Mouse (Mus musculus): Measurements from ENCODE around the gene Arl6ip4. TPM values are rescaled to one million over a fixed set of nuclear protein-coding genes. Genes with fewer than 3 reads are reported as not detected.

Gene Arl6ip4
- polyA plus RNA-seq (2012; ENCODE audit: insufficient read depth, low replicate concordance), result 141 and 205 TPM in 2 replicates

DNA sequence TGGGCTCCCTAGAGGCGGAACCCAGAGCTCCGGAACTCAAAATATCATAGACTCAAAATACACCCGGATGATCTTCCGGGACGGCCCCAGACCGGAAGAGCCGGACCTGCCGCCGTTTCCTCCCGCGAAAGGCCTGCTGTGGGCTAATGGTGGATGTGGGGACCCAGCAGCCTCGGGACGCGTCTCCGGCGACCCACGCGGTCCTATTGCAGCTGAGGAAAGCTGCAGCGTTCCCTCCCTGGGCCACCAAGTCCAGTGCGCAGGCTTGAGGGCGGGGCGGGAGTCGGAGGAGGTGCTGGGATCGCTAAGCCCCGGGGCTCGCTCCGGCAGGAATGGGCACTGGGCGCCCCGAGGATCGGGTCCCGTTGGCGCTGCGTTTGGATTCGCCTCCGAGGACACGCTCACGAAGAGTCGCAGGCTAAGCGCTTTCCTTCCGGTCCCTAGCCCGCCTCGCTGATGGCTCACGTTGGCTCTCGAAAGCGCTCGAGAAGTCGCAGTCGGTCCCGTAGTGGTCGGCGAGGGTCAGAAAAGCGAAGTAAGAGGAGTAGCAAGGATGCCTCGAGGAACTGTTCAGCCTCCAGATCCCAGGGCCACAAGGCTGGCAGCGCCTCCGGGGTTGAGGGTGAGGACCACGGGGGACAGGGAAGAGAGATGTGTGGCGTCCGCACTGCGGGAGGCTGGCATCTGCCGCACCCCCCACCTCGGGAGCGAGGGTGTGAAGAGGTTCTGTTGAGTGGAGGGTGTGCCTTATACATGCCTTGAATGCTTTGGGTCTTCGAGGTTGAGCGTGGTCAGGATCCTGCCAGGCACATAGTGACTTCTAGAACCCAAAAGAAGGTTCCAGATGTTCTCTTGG lies at the start of gene Arl6ip4:
Arl6ip4 (plus strand) TSS at position 100 of the 856 bp plus-strand sequence.
- TF ChIP-seq GATA1 (IDR thresholded peaks at IDR 0.05; ENCODE audit: borderline replicate concordance, low read length), result no peak
- peak; percentile 37; the same call in 1 of the 2 replicates for TF ChIP-seq FLI1 (IDR thresholded peaks at IDR 0.05; ENCODE audit: low read length)
- H3K27me3 ChIP-seq (replicated peaks), result no peaks in the 10 kb centered on the region
- H3K4me3 ChIP-seq (replicated peaks), result peak within 1 kb of the TSS; percentile 93
- H3K4me1 ChIP-seq, result peaks cover 71% of the 10 kb centered on the region
- peaks cover 62% of the 10 kb centered on the region for H3K36me3 ChIP-seq (replicated peaks; ENCODE audit: low read length)
- H3K9me3 ChIP-seq, result no peaks in the 10 kb centered on the region

DNA sequence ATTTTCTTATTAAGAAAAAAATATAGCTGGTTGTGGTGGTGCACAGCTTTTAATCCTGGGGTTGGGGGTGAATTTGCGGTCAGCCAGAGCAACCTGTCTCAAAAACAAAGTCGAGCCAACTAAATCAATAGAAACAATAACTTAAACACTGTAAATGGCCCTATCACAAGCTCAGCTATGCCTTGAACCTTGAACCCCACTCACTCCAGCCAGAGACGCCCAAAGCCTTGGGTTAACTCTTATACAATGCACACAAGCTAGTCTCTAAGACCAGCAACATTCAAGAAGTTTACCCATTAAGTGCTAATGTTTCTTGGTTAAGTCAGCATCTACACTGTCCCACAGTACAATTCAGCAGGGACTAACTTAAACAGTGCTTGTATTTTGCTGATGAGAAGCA lies 46.2 kb upstream of the Arl6ip4 start:
- Histone ChIP-seq H3K27me3 (replicated peaks) (no peaks in the 10 kb centered on the region), H3K36me3 (replicated peaks; ENCODE audit: low read length) (peaks cover 48% of the 10 kb centered on the region), H3K4me1 (peaks cover 50% of the 10 kb centered on the region), H3K4me3 (replicated peaks) (no peak overlapping the region), H3K9me3 (no peaks in the 10 kb centered on the region)
- TF ChIP-seq FLI1 (IDR thresholded peaks at IDR 0.05; ENCODE audit: low read length) (no peak), GATA1 (IDR thresholded peaks at IDR 0.05; ENCODE audit: borderline replicate concordance, low read length) (no peak)

DNA sequence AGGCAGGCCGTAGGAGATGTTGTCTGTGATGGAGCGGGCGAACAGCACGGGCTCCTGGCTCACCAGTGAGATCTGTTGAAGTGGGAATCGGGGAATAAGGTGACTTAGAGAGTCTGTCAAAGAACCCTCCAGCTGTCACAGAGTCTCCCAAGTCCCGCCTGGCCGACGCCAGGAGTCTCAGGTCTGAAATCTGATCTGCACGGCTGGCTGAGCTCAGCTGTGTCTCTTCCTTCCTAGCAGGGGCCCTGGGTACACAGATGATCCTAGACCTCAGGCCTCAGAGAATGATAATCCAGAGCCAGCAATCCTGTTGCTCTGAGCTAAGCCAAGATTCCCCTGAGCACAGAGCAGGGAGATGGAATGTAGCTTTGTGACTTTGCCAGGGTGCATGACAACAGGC lies 42.2 kb upstream of the Arl6ip4 start:
- Histone ChIP-seq H3K4me1 (peaks cover 84% of the 10 kb centered on the region), H3K4me3 (replicated peaks) (peak overlapping the region; percentile 46), H3K9me3 (no peaks in the 10 kb centered on the region), H3K36me3 (replicated peaks; ENCODE audit: low read length) (peaks cover 52% of the 10 kb centered on the region), H3K27me3 (replicated peaks) (no peaks in the 10 kb centered on the region)
- TF ChIP-seq GATA1 (IDR thresholded peaks at IDR 0.05; ENCODE audit: borderline replicate concordance, low read length), result no peak
- no peak for TF ChIP-seq FLI1 (IDR thresholded peaks at IDR 0.05; ENCODE audit: low read length)

DNA sequence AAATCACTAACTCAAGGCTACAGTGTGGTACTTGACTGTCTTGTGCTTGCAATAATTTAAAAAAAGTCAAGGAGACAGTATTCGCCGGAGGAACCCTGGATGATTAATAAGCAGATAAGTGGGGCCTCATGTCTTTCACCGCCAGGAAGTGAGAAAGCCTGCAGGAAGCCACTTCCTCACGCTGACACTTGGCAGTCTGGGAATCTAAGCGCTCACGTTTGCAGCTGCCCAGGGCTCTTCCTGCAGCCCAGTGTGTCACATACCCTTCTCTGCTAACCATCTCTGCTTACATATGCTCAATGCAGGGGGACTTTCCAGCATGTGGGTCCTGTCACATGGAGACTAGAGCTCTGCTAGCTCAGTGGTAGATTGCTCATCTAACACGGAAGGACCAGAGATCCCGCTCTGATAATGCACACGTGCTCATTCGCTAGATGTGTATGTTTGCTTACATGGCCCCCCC lies 41.0 kb upstream of the Arl6ip4 start:
- Histone ChIP-seq H3K4me3 (replicated peaks) (peak overlapping the region; percentile 82), H3K4me1 (peaks cover 96% of the 10 kb centered on the region), H3K27me3 (replicated peaks) (no peaks in the 10 kb centered on the region), H3K36me3 (replicated peaks; ENCODE audit: low read length) (peaks cover 55% of the 10 kb centered on the region), H3K9me3 (no peaks in the 10 kb centered on the region)
- TF ChIP-seq GATA1 (IDR thresholded peaks at IDR 0.05; ENCODE audit: borderline replicate concordance, low read length) (no peak), FLI1 (IDR thresholded peaks at IDR 0.05; ENCODE audit: low read length) (no peak)

DNA sequence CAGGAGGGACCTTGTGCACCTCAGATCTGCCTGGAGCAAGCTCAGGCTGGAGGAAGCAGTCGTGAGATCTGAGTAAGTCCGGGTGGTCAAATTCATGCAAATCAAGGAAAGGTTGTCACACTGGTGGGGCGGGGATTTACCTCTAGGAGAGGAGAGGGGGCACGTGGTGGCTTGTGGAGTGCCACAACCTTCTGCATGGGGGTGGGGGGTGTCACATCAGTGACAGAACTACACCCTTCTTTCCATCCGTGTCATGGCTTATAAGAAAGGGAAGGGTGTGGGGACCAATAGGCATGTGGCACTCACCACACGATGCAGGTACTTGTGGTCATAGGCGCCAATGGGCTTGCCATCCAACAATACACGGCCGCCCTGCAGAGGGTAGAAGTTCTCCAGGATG lies 40.2 kb upstream of the Arl6ip4 start:
- TF ChIP-seq FLI1 (IDR thresholded peaks at IDR 0.05; ENCODE audit: low read length) (no peak), GATA1 (IDR thresholded peaks at IDR 0.05; ENCODE audit: borderline replicate concordance, low read length) (no peak)
- Histone ChIP-seq H3K4me3 (replicated peaks) (peak overlapping the region; percentile 65), H3K4me1 (peaks cover 97% of the 10 kb centered on the region), H3K27me3 (replicated peaks) (no peaks in the 10 kb centered on the region), H3K9me3 (no peaks in the 10 kb centered on the region), H3K36me3 (replicated peaks; ENCODE audit: low read length) (peaks cover 53% of the 10 kb centered on the region)

DNA sequence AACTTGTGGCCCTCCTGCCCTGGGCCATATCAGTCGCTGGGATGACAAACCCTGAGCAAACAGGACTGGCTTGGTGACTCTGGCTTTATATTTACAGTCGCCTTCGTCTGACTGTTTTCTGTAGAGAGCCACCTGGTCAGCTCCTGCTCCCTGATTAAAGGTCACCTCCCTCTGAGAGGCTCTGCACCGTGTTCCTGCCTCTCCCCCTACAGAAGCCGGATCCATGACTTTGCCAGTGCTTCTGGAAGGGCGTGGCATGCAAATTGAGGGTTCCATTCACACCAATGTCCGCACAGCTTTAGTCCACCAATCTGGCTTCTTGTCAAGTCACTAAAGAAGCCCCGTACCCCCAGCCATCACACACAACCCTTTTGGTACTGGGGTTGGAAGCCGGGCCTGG lies 39.3 kb upstream of the Arl6ip4 start:
- TF ChIP-seq GATA1 (IDR thresholded peaks at IDR 0.05; ENCODE audit: borderline replicate concordance, low read length) (no peak), FLI1 (IDR thresholded peaks at IDR 0.05; ENCODE audit: low read length) (no peak)
- peaks cover 97% of the 10 kb centered on the region for H3K4me1 ChIP-seq
- no peaks in the 10 kb centered on the region for H3K9me3 ChIP-seq
- no peak overlapping the region for H3K4me3 ChIP-seq (replicated peaks)
- no peaks in the 10 kb centered on the region for H3K27me3 ChIP-seq (replicated peaks)
- peaks cover 55% of the 10 kb centered on the region for H3K36me3 ChIP-seq (replicated peaks; ENCODE audit: low read length)

DNA sequence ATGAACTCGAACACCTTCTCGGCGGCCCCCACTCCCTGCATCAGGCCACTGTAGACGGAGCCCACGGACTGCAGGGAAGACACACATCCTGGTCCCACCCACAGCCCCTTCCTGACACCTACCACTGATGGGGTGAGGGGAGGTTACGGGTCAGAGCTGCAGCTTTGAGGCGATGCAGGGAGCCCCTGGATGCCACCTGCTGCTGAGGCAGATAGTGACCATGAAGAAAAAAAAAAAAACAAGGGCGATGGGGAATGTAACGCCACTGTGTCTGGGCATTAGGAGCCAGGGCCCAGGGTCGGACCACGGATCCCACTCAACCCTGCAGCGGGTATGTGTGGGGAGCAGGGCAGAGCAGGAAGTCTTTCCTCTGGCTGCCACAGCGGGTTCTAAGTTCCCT lies 38.6 kb upstream of the Arl6ip4 start:
- no peak for TF ChIP-seq FLI1 (IDR thresholded peaks at IDR 0.05; ENCODE audit: low read length)
- no peak for TF ChIP-seq GATA1 (IDR thresholded peaks at IDR 0.05; ENCODE audit: borderline replicate concordance, low read length)
- no peak overlapping the region for H3K4me3 ChIP-seq (replicated peaks)
- peaks cover 97% of the 10 kb centered on the region for H3K4me1 ChIP-seq
- no peaks in the 10 kb centered on the region for H3K9me3 ChIP-seq
- H3K27me3 ChIP-seq (replicated peaks), result no peaks in the 10 kb centered on the region
- H3K36me3 ChIP-seq (replicated peaks; ENCODE audit: low read length), result peaks cover 53% of the 10 kb centered on the region

DNA sequence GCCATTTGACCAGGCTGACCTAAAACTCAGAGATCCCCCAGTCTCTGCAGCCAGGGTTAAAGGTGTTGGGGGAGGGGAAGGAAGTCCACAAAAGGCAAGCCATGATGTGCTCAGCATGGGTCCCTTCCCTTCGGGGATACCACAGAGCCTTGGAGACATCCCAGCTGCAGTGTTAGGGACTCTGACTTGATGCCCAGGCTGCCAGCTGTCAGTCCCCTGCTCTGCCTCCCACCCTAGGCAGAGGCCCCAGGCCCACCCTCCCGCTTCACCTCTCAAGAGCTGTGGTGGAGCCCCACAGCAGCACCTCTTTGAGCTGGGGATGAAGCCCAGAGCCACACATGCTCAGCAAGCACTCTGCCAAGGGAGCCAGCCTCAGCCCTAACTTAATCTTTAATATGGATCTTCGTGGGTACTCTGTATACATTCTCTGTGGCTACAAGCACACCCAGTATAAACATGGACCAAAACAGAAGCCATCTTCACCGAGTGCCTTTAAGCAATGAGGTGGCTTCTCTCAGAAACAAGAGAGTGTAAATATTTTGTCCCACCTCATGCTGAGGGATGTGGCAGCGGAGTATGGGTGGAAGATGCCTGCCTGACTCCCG lies 37.9 kb upstream of the Arl6ip4 start:
- Histone ChIP-seq H3K4me1 (peaks cover 100% of the 10 kb centered on the region), H3K9me3 (no peaks in the 10 kb centered on the region), H3K36me3 (replicated peaks; ENCODE audit: low read length) (peaks cover 55% of the 10 kb centered on the region), H3K27me3 (replicated peaks) (no peaks in the 10 kb centered on the region), H3K4me3 (replicated peaks) (peak overlapping the region; percentile 0)
- no peak for TF ChIP-seq GATA1 (IDR thresholded peaks at IDR 0.05; ENCODE audit: borderline replicate concordance, low read length)
- no peak for TF ChIP-seq FLI1 (IDR thresholded peaks at IDR 0.05; ENCODE audit: low read length)

DNA sequence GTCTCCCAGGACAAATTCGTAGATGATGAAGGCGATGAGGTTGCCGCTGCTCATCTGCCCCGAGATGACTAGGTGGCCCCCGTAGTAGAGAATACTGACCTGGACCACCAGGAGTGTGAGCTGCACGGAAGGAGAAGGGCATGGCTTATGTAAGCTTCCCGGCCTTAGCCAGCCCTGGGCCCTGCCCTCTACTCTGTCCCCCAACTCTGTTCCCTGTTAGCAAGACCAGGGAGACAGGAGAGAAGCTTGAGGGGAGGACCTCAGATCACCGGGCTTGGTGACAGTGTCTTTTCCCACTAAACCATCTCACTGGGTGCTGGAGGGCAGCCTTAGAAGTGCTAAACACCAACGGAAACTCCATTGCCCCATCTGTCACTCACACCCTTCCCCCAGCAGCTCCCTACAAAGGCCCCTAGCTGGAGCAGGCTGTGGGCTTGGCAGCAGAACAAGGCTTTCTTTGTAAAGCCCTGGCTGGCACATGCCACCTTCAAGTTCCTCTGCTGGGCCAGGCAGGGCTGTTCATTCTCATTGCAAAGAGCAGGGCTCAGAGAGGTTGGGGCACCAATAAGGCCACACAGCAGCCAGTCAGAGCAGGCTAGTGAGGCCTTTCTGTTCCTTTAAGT lies 37.0 kb upstream of the Arl6ip4 start:
- no peak for TF ChIP-seq FLI1 (IDR thresholded peaks at IDR 0.05; ENCODE audit: low read length)
- no peak for TF ChIP-seq GATA1 (IDR thresholded peaks at IDR 0.05; ENCODE audit: borderline replicate concordance, low read length)
- H3K4me1 ChIP-seq, result peaks cover 100% of the 10 kb centered on the region
- no peak overlapping the region for H3K4me3 ChIP-seq (replicated peaks)
- H3K27me3 ChIP-seq (replicated peaks), result no peaks in the 10 kb centered on the region
- H3K9me3 ChIP-seq, result no peaks in the 10 kb centered on the region
- H3K36me3 ChIP-seq (replicated peaks; ENCODE audit: low read length), result peaks cover 55% of the 10 kb centered on the region
